Mouse (Mus musculus) layer of hippocampus, postnatal 14 days (tissue): ENCODE measurements at regions not wholly inside any gene's neighbourhood (a gene's known extent, or its start where the extent isn't known, plus 50 kb on each side); places are given as distances from the start of the nearest gene placed in this dataset.
"Not testable (repeated sequence)": the region's sequence is repeated elsewhere in the genome, so short reads cannot be mapped to it uniquely, and the experiment has no call there.

Source experiments
- DNase-seq, 2 experiments: peaks; one replicate each; pipeline ENCODE4 v3.0.0; 2021 to 2022; ENCODE audit warnings: low spot score in 2 of 2, mixed read lengths in 1 of 2

DNA sequence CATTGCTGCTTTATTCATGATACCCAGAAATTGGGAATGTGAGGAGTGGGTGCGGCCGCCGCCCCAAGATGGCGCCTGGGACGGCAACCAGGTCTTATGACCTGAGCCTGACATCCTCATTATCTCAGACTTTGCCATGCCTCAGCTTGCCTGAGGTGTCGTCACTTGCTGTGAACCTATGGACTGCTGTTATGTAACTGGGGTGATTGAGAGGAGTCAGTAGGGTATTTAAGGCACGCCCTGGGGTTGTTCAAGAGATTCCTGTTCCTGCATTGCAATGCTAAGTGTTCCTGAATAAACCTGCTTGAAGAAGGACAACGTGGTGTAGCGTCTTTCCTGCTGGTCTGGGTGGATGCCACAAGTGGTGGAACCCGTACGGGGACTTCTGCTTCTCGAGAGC is 211.4 kb upstream of the Pou3f2 start:
- DNase-seq = no peak

GRCm38 (mm10) chr4:22667733-22668381 is 179.7 kb upstream of the Pou3f2 start:
- no peak for DNase-seq

DNA sequence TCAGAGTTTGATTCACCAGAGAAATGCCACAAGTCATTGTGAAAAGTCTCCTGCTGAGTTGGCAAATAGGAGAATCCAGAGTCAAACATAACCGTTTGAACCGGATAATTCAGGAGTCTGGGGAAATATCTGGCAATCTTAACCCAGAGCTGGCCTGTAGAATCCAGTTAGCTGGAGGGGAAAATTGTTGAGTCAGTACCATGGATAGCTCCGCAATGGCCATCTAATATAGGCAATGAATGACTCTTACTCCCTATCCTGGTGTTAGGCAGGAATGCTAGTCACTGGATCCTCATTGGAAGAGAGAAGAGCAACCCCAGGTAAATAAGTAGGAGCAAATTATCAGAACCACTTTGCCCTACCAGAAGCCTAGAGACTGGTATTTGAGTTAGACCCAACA is 157.4 kb upstream of the Pou3f2 start:
- DNase-seq = no peak

DNA sequence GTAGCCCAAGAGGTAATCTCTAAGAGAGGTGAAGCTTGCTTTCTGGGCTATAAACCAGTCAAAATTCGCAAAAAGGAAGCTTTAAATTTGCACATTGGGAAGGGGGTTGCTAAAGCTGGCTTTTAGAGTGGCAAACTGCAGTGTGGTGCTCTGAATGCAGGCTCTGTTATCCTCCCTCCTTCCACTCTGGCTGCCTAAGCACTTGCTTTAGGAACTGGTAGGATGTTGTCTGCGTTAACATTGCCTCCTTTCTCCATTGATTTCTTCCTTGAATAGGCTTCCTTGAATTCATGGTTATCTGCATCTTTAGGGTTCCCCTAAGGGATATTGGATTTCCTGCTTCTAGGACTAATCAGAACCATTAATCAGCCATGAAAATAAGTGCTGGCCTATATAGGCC is 120.8 kb upstream of the Pou3f2 start:
- peak in 1 of 2 experiments; percentile 9 for DNase-seq

DNA sequence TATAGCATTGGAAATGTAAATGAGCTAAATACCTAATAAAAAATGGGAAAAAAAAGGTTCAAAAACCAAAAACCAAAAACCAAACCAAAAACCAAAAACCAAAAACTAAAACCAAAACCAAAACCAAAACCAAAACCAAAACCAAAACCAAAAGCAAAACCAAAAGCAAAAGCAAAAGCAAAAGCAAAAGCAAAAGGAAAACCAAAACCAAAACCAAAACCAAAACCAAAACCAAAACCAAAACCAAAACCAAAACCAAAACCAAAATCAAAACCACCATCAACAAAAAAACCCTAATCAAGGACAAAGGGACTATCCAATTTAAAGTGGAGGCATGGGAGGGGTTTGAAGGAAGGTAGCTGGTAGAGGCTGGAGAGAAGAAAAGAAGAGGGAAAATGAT is 114.0 kb upstream of the Pou3f2 start:
- DNase-seq = not testable (repeated sequence)

- DNase-seq = no peak
These were observed 99.0 kb upstream of the Pou3f2 start for GRCm38 (mm10) chr4:22587162-22587561.

DNA sequence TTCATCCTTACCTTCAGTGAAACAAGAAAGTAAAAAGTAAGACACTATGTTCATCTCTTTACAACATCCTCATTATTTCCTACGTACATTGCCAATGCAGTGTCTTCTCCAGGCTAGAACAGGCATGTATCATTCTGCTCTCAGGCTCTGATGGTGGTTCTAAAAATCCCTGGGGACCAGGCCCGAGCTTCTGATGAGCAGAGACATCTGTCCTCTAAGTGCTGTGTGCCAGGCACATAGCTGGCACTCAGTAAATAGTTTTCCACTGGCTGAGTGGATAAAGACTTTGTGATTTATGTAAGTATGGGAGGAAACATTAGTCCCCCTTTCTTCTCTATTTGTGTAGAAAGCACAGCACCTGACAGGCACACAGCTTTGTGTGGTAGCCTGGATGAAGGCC is 77.8 kb upstream of the Pou3f2 start:
- DNase-seq = peak in 1 of 2 experiments; percentile 5

DNA sequence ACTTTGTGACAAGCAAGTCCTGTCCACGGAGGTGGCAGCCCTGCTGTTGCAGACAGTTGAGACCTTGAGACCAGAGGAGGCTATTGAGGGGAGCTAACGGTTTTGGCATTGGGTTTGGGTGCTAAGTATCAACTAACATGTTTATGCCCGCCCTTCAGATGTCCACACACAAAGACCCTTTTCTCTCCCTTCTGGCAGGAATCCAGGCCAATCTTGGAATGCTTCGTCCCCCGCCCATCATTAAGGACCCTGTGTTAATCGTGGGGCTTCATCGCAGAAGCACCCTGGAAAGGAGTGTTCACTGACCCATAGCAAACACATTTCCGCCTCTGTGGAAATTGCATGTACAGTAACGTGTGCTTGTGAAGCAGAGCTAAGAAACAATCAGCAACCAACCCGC is 76.4 kb upstream of the Pou3f2 start:
- peak in 1 of 2 experiments; percentile 22 for DNase-seq
